Mouse (Mus musculus) lung, postnatal 0 days (tissue): Measurements from ENCODE around the gene Coq2. TPM values are rescaled to one million over a fixed set of nuclear protein-coding genes. Genes with fewer than 3 reads are reported as not detected.
A peak's percentile ranks its signal among the peaks of the same experiment; 100 is the strongest.

Experiments used
- ATAC-seq: fragments of 200-750 bp; cut with Nextera tagmentation; 2 replicates; pipeline ENCODE4 v1.8.0; 2017; ENCODE audit warnings: moderate library complexity
- DNase-seq: peaks from one replicate; pipeline ENCODE4 v3.0.0-alpha.2; 2016; ENCODE audit warnings: low spot score
- H3K27ac ChIP-seq: fragments of 300-500 bp; sonication (generic); 2 replicates; pipeline ENCODE4 v1.5.1; 2014; ENCODE audit warnings: antibody characterized with exemption, mild to moderate bottlenecking, low read length, mixed read lengths
- H3K27me3 ChIP-seq: fragments of 300-500 bp; sonication (generic); replicated peaks from 2 replicates; pipeline ENCODE4 v1.6.1; 2014; ENCODE audit warnings: low read length, mixed read lengths; ENCODE audit not compliant: insufficient read depth
- H3K36me3 ChIP-seq: fragments of 300-500 bp; sonication (generic); 2 replicates; pipeline ENCODE4 v1.6.1; 2014; ENCODE audit warnings: low read length, mixed read lengths; ENCODE audit not compliant: insufficient read depth
- H3K4me1 ChIP-seq: fragments of 300-500 bp; sonication (generic); 2 replicates; pipeline ENCODE4 v1.6.1; 2014; ENCODE audit warnings: antibody characterized with exemption, low read depth, low read length, mixed read lengths; ENCODE audit not compliant: insufficient read depth
- H3K4me2 ChIP-seq: fragments of 300-500 bp; sonication (generic); replicated peaks from 2 replicates; pipeline ENCODE4 v1.6.1; 2014; ENCODE audit warnings: low read depth, mild to moderate bottlenecking, low read length, moderate library complexity, mixed read lengths
- H3K4me3 ChIP-seq: fragments of 300-500 bp; sonication (generic); 2 replicates; pipeline ENCODE4 v1.5.1; 2014; ENCODE audit warnings: low read depth, low read length
- H3K9ac ChIP-seq: fragments of 300-500 bp; sonication (generic); replicated peaks from 2 replicates; pipeline ENCODE4 v1.6.1; 2014; ENCODE audit warnings: low read depth, mild to moderate bottlenecking
- H3K9me3 ChIP-seq: fragments of 300-500 bp; sonication (generic); 2 replicates; pipeline ENCODE4 v1.6.1; 2016; ENCODE audit warnings: low read length, mixed read lengths
- CTCF ChIP-seq: IDR thresholded peaks from 2 replicates; pipeline ENCODE4 v1.5.1; 2016; ENCODE audit warnings: antibody characterized with exemption, mild to moderate bottlenecking
- EP300 ChIP-seq: IDR thresholded peaks from 2 replicates; pipeline ENCODE4 v1.6.1; 2016; ENCODE audit warnings: antibody characterized with exemption, mild to moderate bottlenecking, control low read depth
- WGBS: fragments of 180-500 bp; shearing (Covaris S2); extraction: QIAGEN DNeasy Blood & Tissue Kit; methylation state at CpG from one replicate; pipeline ENCODE4 v1.1.7; 2014; 5-methylcytosine and 5-hydroxymethylcytosine counted together
- polyA plus RNA-seq: library from polyadenylated mRNA; unstranded; fragments of >200 nt; fragmentation: Nextera tagmentation; extraction: Ambion mirVana; gene quantifications from 2 replicates; pipeline ENCODE4 v1.2.1, GENCODE M21; 2015

The Coq2 gene
- 34.3 and 35.5 TPM in 2 replicates for polyA plus RNA-seq

- no peaks in the 10 kb centered on the region for H3K36me3 ChIP-seq
- DNase-seq, result peak; percentile 94
- H3K4me2 ChIP-seq, result peak within 1 kb of the TSS; percentile 72
- H3K27ac ChIP-seq, result peak within 1 kb of the TSS; percentile 68; the same call in 1 of the 2 replicates
- WGBS, result 7% methylated on average over 17 of the region's 17 CpGs
- H3K9me3 ChIP-seq, result no peaks in the 10 kb centered on the region
- TF ChIP-seq EP300 (no peak), CTCF (peak; percentile 93)
- peak within 1 kb of the TSS; percentile 70 for H3K9ac ChIP-seq
- peak; percentile 69 for ATAC-seq
- H3K27me3 ChIP-seq, result no peaks in the 10 kb centered on the region
- peak within 1 kb of the TSS; percentile 78 for H3K4me3 ChIP-seq
- H3K4me1 ChIP-seq, result 0 out of 2 replicates have a peak, but pooled peaks cover 5% of the 10 kb centered on the region
These were observed at the start of gene Coq2 for GRCm38 (mm10) chr5:100674711-100675376. TSS of gene Coq2 (minus strand) at chr5:100675140.

GRCm38 (mm10) chr5:100719235-100720088 is 44.5 kb upstream of the Coq2 start, which contains the start of gene Hpse:
TSS of gene Hpse (minus strand) at chr5:100719716.
- peak within 1 kb of the TSS; percentile 87 for H3K4me2 ChIP-seq
- H3K9ac ChIP-seq, result no peak within 1 kb of the TSS
- ATAC-seq, result peak; percentile 87
- peak within 1 kb of the TSS; percentile 46 for H3K4me3 ChIP-seq
- peak; percentile 80 for DNase-seq
- no peaks in the 10 kb centered on the region for H3K27me3 ChIP-seq
- H3K27ac ChIP-seq, result no peak within 1 kb of the TSS
- under 1% methylated on average over 41 of the region's 56 CpGs for WGBS
- H3K4me1 ChIP-seq, result no peaks in the 10 kb centered on the region
- TF ChIP-seq EP300 (no peak), CTCF (no peak)
- H3K36me3 ChIP-seq, result no peaks in the 10 kb centered on the region
- H3K9me3 ChIP-seq, result no peaks in the 10 kb centered on the region

DNA sequence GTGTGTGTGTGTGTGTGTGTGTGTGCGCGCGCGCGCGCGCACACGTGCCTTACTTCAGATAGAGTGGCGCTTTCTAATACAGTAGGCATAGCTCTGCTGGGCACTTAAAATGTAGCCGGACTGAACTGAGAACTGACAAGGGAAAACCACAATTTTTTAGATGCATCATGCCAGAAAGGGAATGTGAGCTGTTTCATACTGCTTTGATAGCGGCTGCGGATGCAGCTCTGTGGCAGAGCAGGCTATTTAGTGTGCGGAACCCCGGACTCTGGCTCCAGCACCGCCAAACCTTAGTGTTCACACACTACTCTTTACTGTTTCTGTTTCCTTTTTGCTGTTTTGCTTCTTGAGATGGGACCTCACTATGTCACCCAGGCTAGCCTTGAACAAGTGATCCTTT is 41.8 kb upstream of the Coq2 start:
- ATAC-seq, result no peak
- 91% methylated on average over 15 of the region's 15 CpGs for WGBS
- H3K4me3 ChIP-seq, result no peak overlapping the region

DNA sequence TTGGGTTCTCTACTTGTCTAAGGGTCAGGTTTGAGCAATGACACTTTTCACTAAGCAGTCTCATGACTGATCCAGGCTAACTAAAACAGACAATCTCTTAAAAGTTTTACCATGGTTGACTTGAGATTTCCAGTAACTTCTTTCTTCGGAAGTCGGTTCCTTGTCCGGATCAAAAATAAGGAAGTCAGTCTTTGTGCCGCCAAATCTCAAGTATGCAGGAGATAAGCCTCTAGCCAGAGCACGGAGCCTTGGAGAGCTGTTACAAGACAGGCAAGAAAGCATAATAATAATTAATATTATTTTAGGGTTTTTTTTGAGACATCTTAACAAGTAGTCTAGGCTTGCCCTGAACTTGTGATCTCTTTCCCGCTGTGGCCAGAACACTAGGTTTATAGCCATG is 36.3 kb upstream of the Coq2 start:
- Histone ChIP-seq H3K36me3 (no peaks in the 10 kb centered on the region), H3K4me1 (no peaks in the 10 kb centered on the region), H3K9me3 (no peaks in the 10 kb centered on the region), H3K9ac (no peak overlapping the region), H3K4me3 (no peak overlapping the region), H3K4me2 (no peak overlapping the region), H3K27ac (no peak overlapping the region), H3K27me3 (no peaks in the 10 kb centered on the region)
- DNase-seq (no peak), ATAC-seq (no peak)
- TF ChIP-seq CTCF (no peak), EP300 (no peak)
- WGBS, result 53% methylated on average over 6 of the region's 6 CpGs

More for the DNA sequence above, 41.8 kb upstream of the Coq2 start:
- H3K27me3 ChIP-seq, result no peaks in the 10 kb centered on the region
- H3K9me3 ChIP-seq, result no peaks in the 10 kb centered on the region
- H3K4me2 ChIP-seq, result no peak overlapping the region
- no peak overlapping the region for H3K9ac ChIP-seq
- TF ChIP-seq CTCF, result no peak
- TF ChIP-seq EP300, result no peak
- DNase-seq, result no peak
- no peak overlapping the region for H3K27ac ChIP-seq
- no peaks in the 10 kb centered on the region for H3K4me1 ChIP-seq
- no peaks in the 10 kb centered on the region for H3K36me3 ChIP-seq

DNA sequence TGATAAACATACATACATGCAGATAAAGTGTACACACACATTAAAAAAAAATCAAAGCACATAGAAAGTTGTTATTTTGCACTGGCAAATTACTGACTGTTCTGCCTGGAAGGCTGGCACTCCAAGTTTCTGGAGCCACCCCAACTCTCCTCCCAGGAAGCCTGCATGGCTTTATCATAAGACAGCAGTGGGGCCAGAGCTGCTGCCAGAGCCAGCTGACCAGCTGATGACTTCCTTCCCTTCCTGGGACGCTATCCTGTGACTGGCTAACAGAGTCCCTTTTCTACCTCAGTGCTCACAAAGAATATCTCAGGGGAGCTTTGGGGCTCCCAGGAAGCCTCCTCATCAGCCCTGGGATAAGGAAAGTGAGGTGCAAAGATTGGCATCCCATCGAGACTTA is 35.1 kb upstream of the Coq2 start:
- Histone ChIP-seq H3K9ac (no peak overlapping the region), H3K36me3 (no peaks in the 10 kb centered on the region), H3K27ac (no peak overlapping the region), H3K9me3 (no peaks in the 10 kb centered on the region), H3K4me3 (no peak overlapping the region), H3K4me2 (no peak overlapping the region), H3K4me1 (no peaks in the 10 kb centered on the region), H3K27me3 (no peaks in the 10 kb centered on the region)
- WGBS, result 35% methylated on average over 2 of the region's 2 CpGs
- no peak for DNase-seq
- no peak for ATAC-seq
- no peak for TF ChIP-seq CTCF
- TF ChIP-seq EP300, result no peak

DNA sequence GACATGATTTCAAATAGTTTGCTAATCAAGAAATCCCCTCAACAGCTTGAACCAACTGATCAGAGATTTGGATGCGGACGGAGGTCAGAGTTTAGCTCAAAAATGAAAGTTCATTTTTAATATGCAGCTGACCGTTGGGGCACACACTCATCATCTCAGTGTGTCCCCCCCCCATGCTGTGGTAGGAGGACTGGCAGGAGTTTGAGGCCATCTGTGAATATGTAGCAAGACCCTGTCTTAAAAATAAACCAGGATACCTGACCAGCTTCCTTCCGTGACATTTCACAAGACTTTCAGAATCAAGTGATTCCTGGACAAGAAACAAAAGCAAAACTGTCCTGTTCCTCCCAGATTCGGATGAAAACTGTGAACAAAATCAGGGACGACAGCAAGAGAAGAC is 34.1 kb upstream of the Coq2 start:
- no peak for DNase-seq
- ATAC-seq, result no peak
- H3K27ac ChIP-seq, result no peak overlapping the region
- no peak overlapping the region for H3K9ac ChIP-seq
- H3K9me3 ChIP-seq, result no peaks in the 10 kb centered on the region
- H3K36me3 ChIP-seq, result no peaks in the 10 kb centered on the region
- H3K4me3 ChIP-seq, result no peak overlapping the region
- TF ChIP-seq EP300, result no peak
- TF ChIP-seq CTCF, result no peak
- H3K4me1 ChIP-seq, result no peaks in the 10 kb centered on the region
- no peaks in the 10 kb centered on the region for H3K27me3 ChIP-seq
- H3K4me2 ChIP-seq, result no peak overlapping the region
- WGBS, result 84% methylated on average over 6 of the region's 6 CpGs
